Mouse (Mus musculus) intestine, postnatal 0 days (tissue): Measurements from ENCODE around the gene Zfp663. TPM values are rescaled to one million over a fixed set of nuclear protein-coding genes. Genes with fewer than 3 reads are reported as not detected.

Experiments
- ATAC-seq: fragments of 200-750 bp; cut with Nextera tagmentation; 2 replicates; pipeline ENCODE4 v1.8.0; 2017; ENCODE audit warnings: mild to moderate bottlenecking, moderate TSS enrichment, moderate library complexity
- H3K27ac ChIP-seq: fragments of 300-500 bp; sonication (generic); 2 replicates; pipeline ENCODE4 v1.5.1; 2014; ENCODE audit warnings: mild to moderate bottlenecking, low read depth, low read length, moderate library complexity
- H3K27me3 ChIP-seq: fragments of 300-500 bp; sonication (generic); replicated peaks from 2 replicates; pipeline ENCODE4 v1.6.1; 2014; ENCODE audit warnings: low read length, mixed read lengths; ENCODE audit not compliant: control insufficient read depth, insufficient read depth
- H3K36me3 ChIP-seq: fragments of 300-500 bp; sonication (generic); 2 replicates; pipeline ENCODE4 v1.6.1; 2014; ENCODE audit warnings: mild to moderate bottlenecking, moderate library complexity; ENCODE audit not compliant: control insufficient read depth, insufficient read depth
- H3K4me1 ChIP-seq: fragments of 300-500 bp; sonication (generic); replicated peaks from 2 replicates; pipeline ENCODE4 v1.6.1; 2014; ENCODE audit warnings: antibody characterized with exemption, low read length, mixed read lengths; ENCODE audit not compliant: control insufficient read depth, insufficient read depth
- H3K4me2 ChIP-seq: fragments of 300-500 bp; sonication (generic); replicated peaks from 2 replicates; pipeline ENCODE4 v1.6.1; 2014; ENCODE audit warnings: low read depth, mild to moderate bottlenecking, moderate library complexity
- H3K4me3 ChIP-seq: fragments of 300-500 bp; sonication (generic); 2 replicates; pipeline ENCODE4 v1.5.1; 2014; ENCODE audit warnings: low read depth, low read length
- H3K9ac ChIP-seq: fragments of 300-500 bp; sonication (generic); 2 replicates; pipeline ENCODE4 v1.6.1; 2014; ENCODE audit warnings: mild to moderate bottlenecking, low read depth, low read length
- H3K9me3 ChIP-seq: fragments of 300-500 bp; sonication (generic); 2 replicates; pipeline ENCODE4 v1.6.1; 2016; ENCODE audit warnings: mixed run types; ENCODE audit not compliant: control insufficient read depth
- CTCF ChIP-seq: sonication (generic); IDR thresholded peaks from 2 replicates; pipeline ENCODE4 v1.5.1; 2016; ENCODE audit warnings: low read depth, mild to moderate bottlenecking, control low read depth, antibody characterized with exemption, moderate library complexity
- WGBS: fragments of 180-500 bp; shearing (Covaris S2); extraction: QIAGEN DNeasy Blood & Tissue Kit; methylation state at CpG from one replicate; pipeline ENCODE4 v1.1.7; 2014; 5-methylcytosine and 5-hydroxymethylcytosine counted together
- polyA plus RNA-seq: library from polyadenylated mRNA; unstranded; fragments of >200 nt; fragmentation: Nextera tagmentation; extraction: Ambion mirVana; gene quantifications from 2 replicates; pipeline ENCODE4 v1.2.1, GENCODE M21; 2015

Gene Zfp663
- polyA plus RNA-seq, 1 experiment from 2014 or later: 0.23 TPM

- no peak overlapping the region for H3K4me3 ChIP-seq
- H3K4me1 ChIP-seq: no peaks in the 10 kb centered on the region
- H3K4me2 ChIP-seq: no peak overlapping the region
- peaks cover 89% of the 10 kb centered on the region for H3K36me3 ChIP-seq
- no peaks in the 10 kb centered on the region for H3K27me3 ChIP-seq
- no peaks in the 10 kb centered on the region for H3K9me3 ChIP-seq
- WGBS: 92% methylated on average over 6 of the region's 6 CpGs
- H3K27ac ChIP-seq: no peak overlapping the region
- no peak for TF ChIP-seq CTCF
- ATAC-seq: no peak
- H3K9ac ChIP-seq: no peak overlapping the region
Observed at GRCm38 (mm10) chr2:165303354-165304012, 65.0 kb downstream of the Zfp663 start.

- H3K9ac ChIP-seq: no peak overlapping the region
- no peaks in the 10 kb centered on the region for H3K9me3 ChIP-seq
- no peak for ATAC-seq
- 62% methylated on average over 3 of the region's 3 CpGs for WGBS
- no peak overlapping the region for H3K4me2 ChIP-seq
- peaks cover 94% of the 10 kb centered on the region for H3K36me3 ChIP-seq
- H3K4me1 ChIP-seq: no peaks in the 10 kb centered on the region
- TF ChIP-seq CTCF: no peak
- H3K27ac ChIP-seq: no peak overlapping the region
- no peak overlapping the region for H3K4me3 ChIP-seq
- no peaks in the 10 kb centered on the region for H3K27me3 ChIP-seq
Observed at GRCm38 (mm10) chr2:165301409-165301808, 67.1 kb downstream of the Zfp663 start.

Other genes starting within 250 kb of the Zfp663 start
- gene Cdh22, start 133.9 kb downstream of the Zfp663 start, polyA plus RNA-seq: 0.25 and 0.41 TPM in 2 replicates
- 199 and 209 TPM in 2 replicates for gene Slc35c2, start 80.9 kb downstream of the Zfp663 start, polyA plus RNA-seq
- 62.2 and 63.6 TPM in 2 replicates for gene Elmo2, start 42.2 kb downstream of the Zfp663 start, polyA plus RNA-seq
- 0.82 and 0.90 TPM in 2 replicates for gene Zfp334, start 19.5 kb upstream of the Zfp663 start, polyA plus RNA-seq
- gene Ocstamp, start 31.7 kb upstream of the Zfp663 start, polyA plus RNA-seq: 1.7 and 1.8 TPM in 2 replicates
- gene Slc13a3, start 104.5 kb upstream of the Zfp663 start, polyA plus RNA-seq: 0.10 TPM in 1 of 2 replicates, not detected in the other
- 10.8 and 10.9 TPM in 2 replicates for gene Trp53rka, start 124.6 kb upstream of the Zfp663 start, polyA plus RNA-seq
- 1.6 and 2.1 TPM in 2 replicates for gene Slc2a10, start 135.1 kb upstream of the Zfp663 start, polyA plus RNA-seq
- 0.16 and 0.51 TPM in 2 replicates for gene Eya2, start 226.3 kb upstream of the Zfp663 start, polyA plus RNA-seq